Mouse (Mus musculus): ENCODE measurements at regions not wholly inside any gene's neighbourhood (a gene's known extent, or its start where the extent isn't known, plus 50 kb on each side); places are given as distances from the start of the nearest gene placed in this dataset.

DNA sequence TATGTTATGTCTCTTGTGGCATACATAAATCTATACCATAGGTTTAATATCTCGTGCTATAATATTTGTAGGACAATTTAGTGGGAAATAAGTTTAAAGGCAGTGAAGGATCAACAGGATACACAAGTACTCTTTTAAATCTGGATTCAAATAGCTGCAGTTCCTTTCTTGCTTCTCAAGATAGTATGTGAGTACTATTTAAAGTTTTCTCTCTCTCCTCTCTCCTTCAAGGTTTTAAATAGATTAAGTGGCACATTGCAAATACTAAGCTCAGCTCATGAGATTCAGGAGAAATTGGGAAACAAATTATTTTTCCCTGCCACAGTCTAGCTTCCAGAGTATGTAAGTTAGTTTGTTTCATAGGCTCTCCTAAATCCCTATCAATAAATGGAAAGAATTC is 1103.9 kb downstream of the Ndufa4 start:
- DNase-seq, result no peak

DNA sequence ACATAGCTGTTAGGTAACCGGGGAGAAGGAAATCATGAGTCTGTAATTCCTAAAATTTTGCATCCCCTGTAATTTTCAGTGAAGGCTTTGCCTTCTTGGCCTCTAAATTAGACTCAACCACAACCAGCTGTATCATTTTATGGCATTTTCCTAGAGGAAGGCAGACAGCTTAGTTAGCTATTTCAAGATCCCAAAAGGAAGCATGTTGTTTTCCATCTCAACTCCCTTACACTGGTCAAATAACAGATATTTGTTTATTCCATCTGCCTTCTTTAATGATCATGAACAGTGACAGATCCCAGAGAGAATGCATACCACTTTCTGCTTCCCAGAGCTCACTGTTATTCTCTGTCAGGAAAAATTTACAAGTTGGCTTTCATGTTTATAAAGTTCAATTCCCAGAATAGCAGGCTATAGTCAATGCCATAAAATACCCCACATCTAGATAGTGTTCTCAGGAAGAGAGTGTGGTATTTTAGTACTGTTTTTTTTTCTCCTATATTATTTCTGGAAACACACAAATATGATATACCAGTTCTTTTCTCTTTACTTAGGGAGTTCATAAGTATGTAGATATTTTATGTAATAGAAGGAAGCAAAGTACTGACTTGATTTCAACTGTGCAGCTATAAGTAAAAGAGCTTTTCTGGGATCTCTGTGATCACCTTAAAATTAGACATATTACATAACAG is 1148.5 kb downstream of the Ndufa4 start:
- DNase-seq, result no peak

- DNase-seq, result no peak
Observed at GRCm38 (mm10) chr6:10758051-10758450, 1149.2 kb downstream of the Ndufa4 start.

DNA sequence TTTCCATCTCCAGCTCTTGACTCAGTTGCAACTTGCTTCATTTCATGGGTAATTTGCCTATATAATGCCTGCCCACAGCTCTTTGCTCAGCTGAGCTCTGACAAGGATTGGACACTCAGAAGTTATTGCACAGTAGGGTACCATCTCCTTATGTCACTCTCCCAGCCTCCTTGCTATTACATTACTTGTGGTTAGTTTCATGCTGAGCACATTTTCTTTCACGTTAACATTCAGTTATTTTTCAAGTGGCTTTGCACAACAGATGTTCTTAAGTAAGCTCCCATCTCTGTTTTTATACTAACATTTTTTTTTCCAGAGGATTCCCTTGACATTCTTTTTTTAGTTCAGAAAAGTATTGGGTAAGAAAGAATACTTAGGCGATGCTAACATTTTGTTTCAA is 1163.2 kb downstream of the Ndufa4 start:
- no peak for DNase-seq

- no peak for DNase-seq
Observed at GRCm38 (mm10) chr6:10722566-10722965, 1184.7 kb downstream of the Ndufa4 start.

GRCm38 (mm10) chr6:10690526-10690925 is 1216.8 kb downstream of the Ndufa4 start:
- DNase-seq, result peak in 1 of 2 experiments; percentile 52
